Mouse (Mus musculus): ENCODE measurements around the gene Git1. TPM values are rescaled to one million over a fixed set of nuclear protein-coding genes. Genes with fewer than 3 reads are reported as not detected.

The Git1 gene
- polyA plus RNA-seq, 1 experiment: 566 TPM

- H3K4me1 ChIP-seq (ENCODE audit: control insufficient read depth, insufficient read depth, low read length): peaks cover 48% of the 10 kb centered on the region
- no peaks in the 10 kb centered on the region for H3K27me3 ChIP-seq (ENCODE audit: control insufficient read depth, insufficient read depth, low read length)
- no peak overlapping the region for H3K4me3 ChIP-seq (ENCODE audit: control insufficient read depth, low read depth, low read length)
- H3K36me3 ChIP-seq (ENCODE audit: control insufficient read depth, insufficient read depth, low read length): peaks cover 1% of the 10 kb centered on the region
- TF ChIP-seq CTCF (IDR thresholded peaks at IDR 0.05; ENCODE audit: control insufficient read depth, insufficient read depth, insufficient replicate concordance, low read depth, low read length) (no peak), POLR2A (IDR thresholded peaks at IDR 0.05; ENCODE audit: control insufficient read depth, low read depth, low read length) (no peak)
- H3K27ac ChIP-seq (ENCODE audit: control insufficient read depth, insufficient read depth, low read depth, low read length): no peak overlapping the region
These were observed 2.1 kb downstream of the Git1 start for GRCm38 (mm10) chr11:77495507-77495906.

- H3K4me3 ChIP-seq (ENCODE audit: control insufficient read depth, low read depth, low read length): no peak overlapping the region
- H3K36me3 ChIP-seq (ENCODE audit: control insufficient read depth, insufficient read depth, low read length): peaks cover 1% of the 10 kb centered on the region
These were observed 4.0 kb downstream of the Git1 start for GRCm38 (mm10) chr11:77497341-77497756.

GRCm38 (mm10) chr11:77497851-77498250 is 4.5 kb downstream of the Git1 start:
- peaks cover 34% of the 10 kb centered on the region for H3K4me1 ChIP-seq (ENCODE audit: control insufficient read depth, insufficient read depth, low read length)
- no peak overlapping the region for H3K4me3 ChIP-seq (ENCODE audit: control insufficient read depth, low read depth, low read length)
- H3K36me3 ChIP-seq (ENCODE audit: control insufficient read depth, insufficient read depth, low read length): peaks cover 1% of the 10 kb centered on the region

More at GRCm38 (mm10) chr11:77497341-77497756, 4.0 kb downstream of the Git1 start:
- no peak for TF ChIP-seq CTCF (IDR thresholded peaks at IDR 0.05; ENCODE audit: control insufficient read depth, insufficient read depth, insufficient replicate concordance, low read depth, low read length)
- H3K4me1 ChIP-seq (ENCODE audit: control insufficient read depth, insufficient read depth, low read length): peaks cover 38% of the 10 kb centered on the region
- no peaks in the 10 kb centered on the region for H3K27me3 ChIP-seq (ENCODE audit: control insufficient read depth, insufficient read depth, low read length)
- H3K27ac ChIP-seq (ENCODE audit: control insufficient read depth, insufficient read depth, low read depth, low read length): peak overlapping the region; percentile 71

GRCm38 (mm10) chr11:77498261-77499139 is 5.1 kb downstream of the Git1 start:
- Histone ChIP-seq H3K4me3 (ENCODE audit: control insufficient read depth, low read depth, low read length) (no peak overlapping the region; the same call in 1 of the 2 replicates), H3K27ac (ENCODE audit: control insufficient read depth, insufficient read depth, low read depth, low read length) (peak overlapping the region; percentile 50), H3K27me3 (ENCODE audit: control insufficient read depth, insufficient read depth, low read length) (no peaks in the 10 kb centered on the region), H3K36me3 (ENCODE audit: control insufficient read depth, insufficient read depth, low read length) (peaks cover 1% of the 10 kb centered on the region), H3K4me1 (ENCODE audit: control insufficient read depth, insufficient read depth, low read length) (peaks cover 33% of the 10 kb centered on the region)
- TF ChIP-seq POLR2A (IDR thresholded peaks at IDR 0.05; ENCODE audit: control insufficient read depth, low read depth, low read length) (0 out of 2 replicates have a peak, but pooled peaks have one; percentile 7), CTCF (IDR thresholded peaks at IDR 0.05; ENCODE audit: control insufficient read depth, insufficient read depth, insufficient replicate concordance, low read depth, low read length) (no peak)

More at GRCm38 (mm10) chr11:77497851-77498250, 4.5 kb downstream of the Git1 start:
- TF ChIP-seq POLR2A (IDR thresholded peaks at IDR 0.05; ENCODE audit: control insufficient read depth, low read depth, low read length) (no peak; the same call in 1 of the 2 replicates), CTCF (IDR thresholded peaks at IDR 0.05; ENCODE audit: control insufficient read depth, insufficient read depth, insufficient replicate concordance, low read depth, low read length) (no peak)
- Histone ChIP-seq H3K27ac (ENCODE audit: control insufficient read depth, insufficient read depth, low read depth, low read length) (peak overlapping the region; percentile 50), H3K27me3 (ENCODE audit: control insufficient read depth, insufficient read depth, low read length) (no peaks in the 10 kb centered on the region)

- Histone ChIP-seq H3K27me3 (ENCODE audit: control insufficient read depth, insufficient read depth, low read length) (no peaks in the 10 kb centered on the region), H3K27ac (ENCODE audit: control insufficient read depth, insufficient read depth, low read depth, low read length) (no peak overlapping the region), H3K4me3 (ENCODE audit: control insufficient read depth, low read depth, low read length) (no peak overlapping the region), H3K36me3 (ENCODE audit: control insufficient read depth, insufficient read depth, low read length) (no peaks in the 10 kb centered on the region; the same call in none of the 2 replicates), H3K4me1 (ENCODE audit: control insufficient read depth, insufficient read depth, low read length) (peaks cover 29% of the 10 kb centered on the region)
- no peak for TF ChIP-seq POLR2A (IDR thresholded peaks at IDR 0.05; ENCODE audit: control insufficient read depth, low read depth, low read length)
- TF ChIP-seq CTCF (IDR thresholded peaks at IDR 0.05; ENCODE audit: control insufficient read depth, insufficient read depth, insufficient replicate concordance, low read depth, low read length): no peak
These were observed 6.0 kb downstream of the Git1 start for GRCm38 (mm10) chr11:77499354-77499753.

- H3K27ac ChIP-seq (ENCODE audit: control insufficient read depth, insufficient read depth, low read depth, low read length): peak overlapping the region; percentile 84
- peaks cover 21% of the 10 kb centered on the region for H3K4me1 ChIP-seq (ENCODE audit: control insufficient read depth, insufficient read depth, low read length)
- TF ChIP-seq CTCF (IDR thresholded peaks at IDR 0.05; ENCODE audit: control insufficient read depth, insufficient read depth, insufficient replicate concordance, low read depth, low read length) (no peak), POLR2A (IDR thresholded peaks at IDR 0.05; ENCODE audit: control insufficient read depth, low read depth, low read length) (no peak; the same call in 1 of the 2 replicates)
- peak overlapping the region; percentile 31 for H3K4me3 ChIP-seq (ENCODE audit: control insufficient read depth, low read depth, low read length)
- H3K27me3 ChIP-seq (ENCODE audit: control insufficient read depth, insufficient read depth, low read length): no peaks in the 10 kb centered on the region
- peaks cover 2% of the 10 kb centered on the region for H3K36me3 ChIP-seq (ENCODE audit: control insufficient read depth, insufficient read depth, low read length)
These were observed 7.3 kb downstream of the Git1 start for GRCm38 (mm10) chr11:77500361-77501325.
